Mouse (Mus musculus): ENCODE measurements around the gene Mllt1.

Mllt1 gene

GRCm38 (mm10) chr17:56934545-56935330 is 477 bp downstream of the Mllt1 start:
- no peak for DNase-seq

- DNase-seq = no peak
Observed at GRCm38 (mm10) chr17:56933395-56933794, 1.8 kb downstream of the Mllt1 start.

- DNase-seq = no peak
Observed at GRCm38 (mm10) chr17:56930026-56930425, 5.2 kb downstream of the Mllt1 start.

GRCm38 (mm10) chr17:56929530-56929929 is 5.7 kb downstream of the Mllt1 start:
- no peak for DNase-seq

GRCm38 (mm10) chr17:56929101-56929500 is 6.1 kb downstream of the Mllt1 start:
- DNase-seq = peak; percentile 0

- no peak for DNase-seq
Observed at GRCm38 (mm10) chr17:56925998-56926397, 9.2 kb downstream of the Mllt1 start.

GRCm38 (mm10) chr17:56919725-56920124 is 15.5 kb downstream of the Mllt1 start:
- DNase-seq = no peak

GRCm38 (mm10) chr17:56917166-56917565 is 18.0 kb downstream of the Mllt1 start:
- no peak for DNase-seq

GRCm38 (mm10) chr17:56913444-56913843 is 21.8 kb downstream of the Mllt1 start:
- no peak for DNase-seq

GRCm38 (mm10) chr17:56913023-56913422 is 22.2 kb downstream of the Mllt1 start:
- DNase-seq = no peak

- DNase-seq = peak; percentile 23
Observed at GRCm38 (mm10) chr17:56909764-56910163, 25.5 kb downstream of the Mllt1 start.

GRCm38 (mm10) chr17:56907887-56908286 is 27.3 kb downstream of the Mllt1 start:
- DNase-seq = no peak

GRCm38 (mm10) chr17:56907096-56907495 is 28.1 kb downstream of the Mllt1 start:
- no peak for DNase-seq

- no peak for DNase-seq
Observed at GRCm38 (mm10) chr17:56906166-56906565, 29.0 kb downstream of the Mllt1 start.

- DNase-seq = no peak
Observed at GRCm38 (mm10) chr17:56902698-56903097, 32.5 kb downstream of the Mllt1 start.

- DNase-seq = peak; percentile 77
Observed at GRCm38 (mm10) chr17:56897630-56898195, 37.5 kb downstream of the Mllt1 start.

- DNase-seq = no peak
Observed at GRCm38 (mm10) chr17:56896513-56897129, 38.6 kb downstream of the Mllt1 start.

GRCm38 (mm10) chr17:56895368-56895918 is 39.8 kb downstream of the Mllt1 start:
- DNase-seq = no peak

- DNase-seq = no peak
Observed at GRCm38 (mm10) chr17:56890018-56890417, 45.2 kb downstream of the Mllt1 start.

GRCm38 (mm10) chr17:56888050-56888449 is 47.2 kb downstream of the Mllt1 start:
- DNase-seq = no peak

GRCm38 (mm10) chr17:56884809-56885208 is 50.4 kb downstream of the Mllt1 start:
- no peak for DNase-seq

- DNase-seq = no peak
Observed at GRCm38 (mm10) chr17:56884331-56884730, 50.9 kb downstream of the Mllt1 start.

- DNase-seq = no peak
Observed at GRCm38 (mm10) chr17:56883612-56884011, 51.6 kb downstream of the Mllt1 start.

- no peak for DNase-seq
Observed at GRCm38 (mm10) chr17:56877426-56877825, 57.8 kb downstream of the Mllt1 start.

Data from cerebellum, adult 8-10 months (tissue).